Mouse (Mus musculus) embryonic facial prominence, embryonic 11.5 days (tissue): ENCODE results near the gene Sv2a. TPM values are rescaled to one million over a fixed set of nuclear protein-coding genes. Genes with fewer than 3 reads are reported as not detected.

Experiments
- ATAC-seq: fragments of 200-750 bp; cut with Nextera tagmentation; replicated peaks from 2 replicates; pipeline ENCODE4 v1.8.0; 2017; ENCODE audit warnings: low read depth; ENCODE audit not compliant: insufficient number of reproducible peaks, low FRiP score, low TSS enrichment
- DNase-seq: peaks from one replicate; pipeline ENCODE4 v3.0.0-alpha.2; 2015; ENCODE audit warnings: low spot score
- H3K27ac ChIP-seq: fragments of 300-500 bp; sonication (generic); replicated peaks from 2 replicates; pipeline ENCODE4 v1.5.1; 2014; ENCODE audit warnings: mild to moderate bottlenecking, low read depth, low read length, control low read depth
- H3K27me3 ChIP-seq: fragments of 300-500 bp; sonication (generic); 2 replicates; pipeline ENCODE4 v1.6.1; 2014; ENCODE audit warnings: mild to moderate bottlenecking, low read length, moderate library complexity, mixed read lengths; ENCODE audit not compliant: control insufficient read depth, insufficient read depth
- H3K36me3 ChIP-seq: fragments of 300-500 bp; sonication (generic); replicated peaks from 2 replicates; pipeline ENCODE4 v1.6.1; 2014; ENCODE audit warnings: low read depth, mild to moderate bottlenecking, low read length, moderate library complexity, mixed read lengths; ENCODE audit not compliant: control insufficient read depth, insufficient read depth
- H3K4me1 ChIP-seq: fragments of 300-500 bp; sonication (generic); 2 replicates; pipeline ENCODE4 v1.6.1; 2014; ENCODE audit warnings: low read length, mixed read lengths; ENCODE audit not compliant: control insufficient read depth, insufficient read depth
- H3K4me2 ChIP-seq: fragments of 300-500 bp; sonication (generic); 2 replicates; pipeline ENCODE4 v1.6.1; 2014; ENCODE audit warnings: low read depth, mild to moderate bottlenecking, control low read depth, low read length, moderate library complexity
- H3K4me3 ChIP-seq: fragments of 300-500 bp; sonication (generic); 2 replicates; pipeline ENCODE4 v1.5.1; 2014; ENCODE audit warnings: low read depth, low read length, control low read depth
- H3K9ac ChIP-seq: fragments of 300-500 bp; sonication (generic); replicated peaks from 2 replicates; pipeline ENCODE4 v1.6.1; 2014; ENCODE audit warnings: mild to moderate bottlenecking, control low read depth, low read length
- H3K9me3 ChIP-seq: fragments of 300-500 bp; sonication (generic); replicated peaks from 2 replicates; pipeline ENCODE4 v1.6.1; 2016; ENCODE audit warnings: mild to moderate bottlenecking, low read length, inconsistent platforms, mixed read lengths; ENCODE audit not compliant: control insufficient read depth
- WGBS: fragments of 180-500 bp; shearing (Covaris S2); extraction: QIAGEN DNeasy Blood & Tissue Kit; methylation state at CpG from one replicate; pipeline ENCODE4 v1.1.7; 2014; 5-methylcytosine and 5-hydroxymethylcytosine counted together
- polyA plus RNA-seq: library from polyadenylated mRNA; unstranded; fragments of >200 nt; fragmentation: Nextera tagmentation; extraction: Ambion mirVana; gene quantifications from 2 replicates; pipeline ENCODE4 v1.2.1, GENCODE M21; 2014

Gene Sv2a
- polyA plus RNA-seq: 4.3 and 4.8 TPM in 2 replicates

DNA sequence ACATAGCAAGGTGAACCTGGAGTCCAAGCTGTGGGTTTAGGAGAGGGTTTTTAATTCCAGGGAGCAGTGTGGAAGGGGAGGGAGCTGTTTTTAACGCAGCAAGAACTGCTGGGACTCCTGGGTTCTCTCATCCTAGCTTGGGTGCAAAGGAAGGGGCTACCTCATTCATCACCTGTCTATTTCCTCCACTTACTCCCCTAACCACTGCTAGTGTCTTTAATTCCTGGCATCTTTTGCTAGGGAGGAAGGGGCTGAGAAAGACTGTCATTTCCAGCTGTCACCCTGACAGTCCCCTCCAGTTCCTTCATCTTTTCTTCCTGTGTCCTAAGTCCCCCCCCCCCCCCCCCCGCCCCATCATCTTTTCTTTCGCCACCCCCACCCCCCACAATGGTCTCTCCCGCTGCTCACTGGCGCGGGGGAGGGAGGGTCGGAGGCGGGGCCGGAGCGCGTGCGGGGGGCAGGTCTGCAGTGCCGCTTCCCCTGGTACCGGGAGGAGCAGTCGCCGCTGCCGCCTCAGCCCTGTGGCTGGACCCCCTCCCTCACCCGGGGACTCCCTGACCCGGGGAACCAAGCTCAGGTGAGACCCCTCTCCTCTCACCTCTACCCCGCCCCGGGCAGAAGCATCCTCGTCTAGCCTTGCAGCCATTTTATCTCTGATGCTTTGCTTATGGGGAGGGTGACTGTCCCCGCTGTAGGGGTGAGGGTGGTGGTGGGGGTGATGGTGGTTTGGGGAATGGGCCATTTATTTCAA, at the start of gene Sv2a:
Gene Sv2a, plus strand, starts transcription at position 425 of the 751 bp plus-strand sequence.
- H3K4me2 ChIP-seq: peak within 1 kb of the TSS; percentile 90
- 1% methylated on average over 11 of the region's 23 CpGs for WGBS
- peaks cover 2% of the 10 kb centered on the region; the same call in 1 of the 2 replicates for H3K36me3 ChIP-seq
- DNase-seq (peak; percentile 41), ATAC-seq (peak; percentile 44; the same call in 1 of the 2 replicates)
- peak within 1 kb of the TSS; percentile 71 for H3K9ac ChIP-seq
- H3K4me1 ChIP-seq: no peaks in the 10 kb centered on the region
- no peak within 1 kb of the TSS for H3K27ac ChIP-seq
- H3K27me3 ChIP-seq: no peaks in the 10 kb centered on the region; the same call in 1 of the 2 replicates
- H3K4me3 ChIP-seq: peak within 1 kb of the TSS; percentile 51
- H3K9me3 ChIP-seq: no peaks in the 10 kb centered on the region

DNA sequence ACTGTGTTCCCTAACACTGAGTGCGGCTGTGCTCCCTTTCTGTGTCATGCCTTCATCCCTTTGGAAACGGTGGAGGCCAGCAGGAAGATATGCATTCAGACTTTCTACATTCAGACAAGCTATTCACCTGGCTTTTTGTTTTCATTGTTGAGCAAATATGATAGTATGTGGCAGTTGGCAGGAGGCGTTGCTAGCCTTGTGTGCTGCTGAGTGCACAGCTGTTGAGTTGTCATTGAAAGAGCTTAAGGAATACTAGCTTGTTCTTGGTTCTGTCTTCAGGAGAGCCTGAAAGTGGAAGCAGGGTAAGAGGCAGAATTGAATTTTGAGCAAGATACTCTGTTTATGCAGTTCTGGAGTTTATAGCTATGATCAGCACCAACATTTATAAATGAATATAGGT, 48.5 kb upstream of the Sv2a start:
- WGBS: 80% methylated on average over 3 of the region's 3 CpGs
- Histone ChIP-seq H3K36me3 (no peaks in the 10 kb centered on the region), H3K9ac (no peak overlapping the region), H3K27ac (no peak overlapping the region), H3K4me2 (no peak overlapping the region), H3K27me3 (no peaks in the 10 kb centered on the region), H3K4me1 (no peaks in the 10 kb centered on the region), H3K9me3 (no peaks in the 10 kb centered on the region), H3K4me3 (no peak overlapping the region)
- DNase-seq (no peak), ATAC-seq (no peak)

DNA sequence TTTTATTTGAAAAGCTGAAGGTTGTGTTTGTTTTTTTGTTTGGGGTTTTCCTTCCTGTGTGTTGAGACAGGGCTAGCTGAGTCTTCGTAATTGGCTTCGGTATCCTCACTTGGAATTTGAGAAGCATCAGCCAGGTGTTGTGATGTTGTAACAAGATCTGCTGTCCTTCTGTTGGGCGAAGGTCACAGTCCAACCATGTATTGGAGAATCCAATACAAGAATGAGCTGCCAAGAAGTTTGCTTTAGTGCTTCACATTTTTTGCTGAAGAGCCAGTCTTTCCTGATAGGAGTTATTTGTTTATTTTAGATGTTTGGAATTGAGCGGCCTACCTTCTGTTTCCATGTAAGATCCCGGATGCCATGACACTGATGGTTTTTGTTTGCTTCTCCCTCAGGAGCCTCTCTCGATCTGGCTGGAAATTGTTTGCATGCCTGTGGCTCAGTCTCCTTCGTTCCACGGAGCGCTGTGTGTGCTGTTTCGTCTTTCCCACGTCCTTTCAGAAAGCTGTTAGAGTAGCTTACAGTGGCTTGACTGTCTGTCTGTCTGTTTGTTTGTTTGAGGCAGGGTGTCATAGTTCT, 47.5 kb upstream of the Sv2a start:
- Histone ChIP-seq H3K4me3 (no peak overlapping the region), H3K9ac (no peak overlapping the region), H3K4me2 (no peak overlapping the region), H3K27ac (no peak overlapping the region), H3K4me1 (no peaks in the 10 kb centered on the region), H3K27me3 (no peaks in the 10 kb centered on the region), H3K36me3 (no peaks in the 10 kb centered on the region), H3K9me3 (no peaks in the 10 kb centered on the region)
- DNase-seq (no peak), ATAC-seq (no peak)
- 56% methylated on average over 11 of the region's 11 CpGs for WGBS

DNA sequence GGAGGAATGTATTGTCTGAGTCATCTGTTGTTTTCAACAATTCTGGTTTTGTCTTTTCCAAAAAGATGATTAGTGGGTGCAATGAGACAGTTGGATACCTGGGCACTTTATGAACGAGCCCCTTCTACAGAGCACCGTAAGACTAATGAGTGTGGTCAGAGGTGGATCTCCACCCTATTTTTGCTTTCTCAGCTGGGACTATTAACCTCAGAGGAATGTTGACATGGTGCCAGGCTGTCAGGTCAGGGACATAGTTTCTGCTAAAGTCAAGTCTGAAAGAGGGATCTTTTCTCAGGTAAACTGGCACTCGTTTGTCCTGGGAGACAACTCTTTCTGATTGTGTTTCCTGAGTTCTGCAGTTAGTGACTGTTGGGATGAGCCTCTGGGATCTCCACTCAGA, 45.9 kb upstream of the Sv2a start:
- H3K9ac ChIP-seq: no peak overlapping the region
- H3K36me3 ChIP-seq: no peaks in the 10 kb centered on the region
- WGBS: 78% methylated on average over 3 of the region's 3 CpGs
- H3K9me3 ChIP-seq: no peaks in the 10 kb centered on the region
- no peak overlapping the region for H3K4me2 ChIP-seq
- no peak for DNase-seq
- H3K27ac ChIP-seq: no peak overlapping the region
- no peak for ATAC-seq
- H3K4me3 ChIP-seq: no peak overlapping the region
- no peaks in the 10 kb centered on the region for H3K27me3 ChIP-seq
- H3K4me1 ChIP-seq: no peaks in the 10 kb centered on the region

DNA sequence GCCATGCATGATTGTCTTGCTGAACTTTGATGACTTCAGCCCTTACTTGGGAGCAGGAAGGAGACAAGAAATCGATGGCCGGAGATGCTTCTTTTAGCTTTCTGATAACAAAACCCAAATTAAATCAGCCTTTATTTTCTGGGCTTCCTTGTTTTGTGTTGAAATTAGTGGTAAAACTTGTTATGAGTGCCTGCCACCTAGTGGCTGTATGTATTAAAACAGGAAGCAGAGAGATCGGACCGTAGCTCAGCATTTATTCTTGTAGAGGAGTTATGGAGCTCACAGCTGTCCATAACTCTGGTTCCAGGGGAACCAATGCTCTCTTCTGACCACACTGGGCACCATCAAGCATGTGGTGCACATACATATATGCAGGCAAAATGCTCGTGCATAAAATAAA, 33.0 kb upstream of the Sv2a start:
- ATAC-seq (no peak), DNase-seq (peak; percentile 77)
- no peak overlapping the region for H3K4me2 ChIP-seq
- H3K4me1 ChIP-seq: no peaks in the 10 kb centered on the region
- no peaks in the 10 kb centered on the region for H3K9me3 ChIP-seq
- H3K27me3 ChIP-seq: no peaks in the 10 kb centered on the region
- no peak overlapping the region for H3K9ac ChIP-seq
- no peak overlapping the region for H3K4me3 ChIP-seq
- 22% methylated on average over 5 of the region's 5 CpGs for WGBS
- no peaks in the 10 kb centered on the region; the same call in 1 of the 2 replicates for H3K36me3 ChIP-seq
- H3K27ac ChIP-seq: no peak overlapping the region

DNA sequence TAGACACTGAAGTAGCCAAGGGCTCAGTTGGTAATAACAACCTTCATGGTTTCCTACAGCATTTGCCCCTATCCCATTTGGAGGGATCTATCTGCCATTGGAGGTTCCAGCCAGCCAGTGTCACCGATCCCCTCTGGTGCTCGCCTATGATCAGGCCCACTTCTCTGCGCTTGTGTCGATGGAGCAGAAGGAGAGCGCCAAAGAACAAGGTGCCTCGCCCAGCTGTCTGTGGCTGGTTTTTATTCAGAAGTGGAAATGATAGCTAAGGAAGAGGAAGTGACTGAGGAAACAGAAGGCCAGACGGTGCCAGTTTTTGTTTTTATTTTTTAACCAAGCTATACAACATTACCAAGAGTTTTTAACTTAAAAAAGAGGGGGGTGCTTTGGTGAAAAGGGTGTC, 29.1 kb upstream of the Sv2a start:
- no peaks in the 10 kb centered on the region for H3K4me1 ChIP-seq
- peaks cover 5% of the 10 kb centered on the region for H3K36me3 ChIP-seq
- DNase-seq: no peak
- no peak overlapping the region for H3K9ac ChIP-seq
- H3K9me3 ChIP-seq: no peaks in the 10 kb centered on the region
- H3K4me2 ChIP-seq: no peak overlapping the region
- H3K4me3 ChIP-seq: no peak overlapping the region
- no peaks in the 10 kb centered on the region for H3K27me3 ChIP-seq
- no peak overlapping the region for H3K27ac ChIP-seq
- 93% methylated on average over 7 of the region's 7 CpGs for WGBS
- no peak for ATAC-seq

DNA sequence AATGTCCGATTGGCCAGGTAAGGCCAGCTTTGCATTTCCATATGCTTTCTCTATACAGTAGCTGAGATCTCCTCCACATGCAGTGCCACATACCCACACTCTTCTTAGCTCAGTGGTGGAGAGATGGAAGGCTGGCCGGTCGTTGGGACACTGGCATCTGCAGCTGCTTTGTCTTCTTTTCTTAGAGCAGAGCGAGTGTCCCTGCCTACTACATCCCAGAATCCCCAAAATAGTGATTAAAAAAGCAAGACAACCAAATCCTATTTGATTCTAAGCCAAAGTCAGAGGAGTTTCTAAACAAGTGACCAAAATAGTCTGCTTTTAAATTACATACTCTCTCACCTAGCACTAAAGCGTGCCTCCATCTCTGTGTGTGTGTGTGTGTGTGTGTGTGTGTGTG, 28.3 kb upstream of the Sv2a start:
- Histone ChIP-seq H3K27me3 (no peaks in the 10 kb centered on the region), H3K4me2 (no peak overlapping the region), H3K4me3 (no peak overlapping the region), H3K9me3 (no peaks in the 10 kb centered on the region), H3K36me3 (peaks cover 5% of the 10 kb centered on the region), H3K27ac (no peak overlapping the region), H3K4me1 (no peaks in the 10 kb centered on the region), H3K9ac (no peak overlapping the region)
- ATAC-seq: no peak
- DNase-seq: no peak
- 95% methylated on average over 5 of the region's 5 CpGs for WGBS

DNA sequence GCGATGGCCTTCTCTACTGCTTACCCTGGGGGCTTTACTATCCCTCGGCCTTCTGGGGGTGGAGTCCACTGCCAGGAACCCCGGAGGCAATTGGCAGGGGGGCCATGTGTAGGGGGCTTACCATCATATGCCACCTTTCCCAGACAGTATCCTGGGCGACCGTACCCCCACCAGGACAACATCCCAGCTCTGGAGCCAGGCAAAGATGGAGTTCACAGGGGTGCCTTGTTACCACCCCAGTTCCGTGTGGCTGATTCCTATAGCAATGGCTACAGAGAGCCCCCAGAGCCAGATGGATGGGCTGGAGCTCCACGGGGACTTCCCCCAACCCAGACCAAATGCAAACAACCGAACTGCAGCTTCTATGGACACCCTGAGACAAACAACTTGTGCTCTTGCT, 25.4 kb upstream of the Sv2a start:
- ATAC-seq (no peak), DNase-seq (no peak)
- peaks cover 1% of the 10 kb centered on the region; the same call in 1 of the 2 replicates for H3K4me1 ChIP-seq
- H3K36me3 ChIP-seq: peaks cover 5% of the 10 kb centered on the region
- H3K27ac ChIP-seq: no peak overlapping the region
- no peak overlapping the region for H3K9ac ChIP-seq
- no peaks in the 10 kb centered on the region for H3K9me3 ChIP-seq
- H3K4me3 ChIP-seq: no peak overlapping the region
- H3K27me3 ChIP-seq: no peaks in the 10 kb centered on the region
- 79% methylated on average over 8 of the region's 8 CpGs for WGBS
- no peak overlapping the region for H3K4me2 ChIP-seq
